Mouse (Mus musculus) MEL (cell line): ENCODE results near the gene Gm20696.

ENCODE experiments used
- CTCF ChIP-seq, 3 experiments: IDR thresholded peaks in 2 of 3; conservative IDR thresholded peaks in 1 of 3; 2 replicates each; pipeline ENCODE4 v1.5.1; 2011 to 2012; ENCODE audit warnings: low read length in 3 of 3, low read depth in 2 of 3, mild to moderate bottlenecking in 2 of 3, improper control_type of control experiment in 1 of 3, inconsistent platforms in 1 of 3, mixed read lengths in 1 of 3, moderate library complexity in 1 of 3; ENCODE audit not compliant: control insufficient read depth in 1 of 3, insufficient read depth in 1 of 3, poor library complexity in 1 of 3, severe bottlenecking in 1 of 3
- EP300 ChIP-seq, 2 experiments: IDR thresholded peaks; 2 replicates each; pipeline ENCODE4 v1.6.1; 2011; ENCODE audit warnings: improper control_type of control experiment in 2 of 2, low read length in 2 of 2, low read depth in 1 of 2, mild to moderate bottlenecking in 1 of 2
- ETS1 ChIP-seq: IDR thresholded peaks from 2 replicates; pipeline ENCODE4 v1.6.1; 2012; ENCODE audit warnings: low read depth, mild to moderate bottlenecking, inconsistent platforms, low read length, improper control_type of control experiment, moderate library complexity
- JUND ChIP-seq: IDR thresholded peaks from 2 replicates; pipeline ENCODE4 v1.6.1; 2011; ENCODE audit warnings: low read depth, mild to moderate bottlenecking, improper control_type of control experiment, low read length
- MAFK ChIP-seq: IDR thresholded peaks from 2 replicates; pipeline ENCODE4 v1.6.1; 2011; ENCODE audit warnings: low read depth, mild to moderate bottlenecking, low read length, improper control_type of control experiment, borderline replicate concordance
- POLR2A ChIP-seq, 2 experiments: IDR thresholded peaks; 2 replicates each; pipeline ENCODE4 v1.6.1; 2011 to 2012; ENCODE audit warnings: low read length in 2 of 2, mild to moderate bottlenecking in 2 of 2, control low read depth in 1 of 2, improper control_type of control experiment in 1 of 2, low read depth in 1 of 2, moderate library complexity in 1 of 2; ENCODE audit not compliant: control insufficient read depth in 1 of 2, insufficient read depth in 1 of 2, poor library complexity in 1 of 2
- POLR2AphosphoS2 ChIP-seq: IDR thresholded peaks from 2 replicates; pipeline ENCODE4 v1.6.1; 2011; ENCODE audit warnings: low read length, improper control_type of control experiment
- RAD21 ChIP-seq: IDR thresholded peaks from 2 replicates; pipeline ENCODE4 v1.6.1; 2011; ENCODE audit warnings: mild to moderate bottlenecking, low read depth, low read length, improper control_type of control experiment
- ZMIZ1 ChIP-seq: IDR thresholded peaks from 2 replicates; pipeline ENCODE4 v1.6.1; 2012; ENCODE audit warnings: low read depth, mild to moderate bottlenecking, inconsistent platforms, low read length, improper control_type of control experiment, moderate library complexity

DNA sequence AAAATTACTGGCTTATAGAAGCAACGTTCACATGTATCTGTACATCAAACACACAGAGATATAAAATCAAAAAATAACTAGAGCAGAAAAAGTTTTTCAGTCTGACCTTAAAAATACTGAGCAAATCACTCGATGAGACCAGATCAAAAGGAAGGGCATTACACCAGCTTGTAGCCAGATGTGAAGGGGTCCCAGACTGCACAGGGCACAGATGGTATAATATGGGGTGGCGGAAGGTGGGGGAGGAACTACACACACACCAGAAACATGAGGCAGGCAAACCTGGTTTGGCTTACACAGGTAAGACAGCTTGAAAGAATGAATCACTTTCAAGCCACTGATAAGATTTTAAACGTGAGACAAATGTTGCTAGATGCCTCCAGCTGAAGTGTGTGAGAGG, 45.4 kb downstream of the Gm20696 start:
- TF ChIP-seq POLR2AphosphoS2 (no peak), EP300 (IDR thresholded peaks at IDR 0.05; ENCODE audit: low read depth in 1 of 2, low read length in 2 of 2) (no peak), POLR2A (IDR thresholded peaks at IDR 0.05; ENCODE audit: control insufficient read depth in 1 of 2, insufficient read depth in 1 of 2, low read depth in 1 of 2, low read length in 2 of 2, poor library complexity in 1 of 2) (no peak), ETS1 (no peak), MAFK (no peak), CTCF (IDR thresholded peaks at IDR 0.05 in 2 of 3, conservative IDR thresholded peaks at IDR 0.05 in 1 of 3; ENCODE audit: control insufficient read depth in 1 of 3, insufficient read depth in 1 of 3, low read depth in 2 of 3, low read length in 3 of 3, poor library complexity in 1 of 3, severe bottlenecking in 1 of 3) (no peak), JUND (no peak), RAD21 (no peak), ZMIZ1 (no peak)
